Mouse (Mus musculus): Measurements from ENCODE around the gene Acads.
"Not testable (repeated sequence)": the region's sequence is repeated elsewhere in the genome, so short reads cannot be mapped to it uniquely, and the experiment has no call there.

The Acads gene

DNA sequence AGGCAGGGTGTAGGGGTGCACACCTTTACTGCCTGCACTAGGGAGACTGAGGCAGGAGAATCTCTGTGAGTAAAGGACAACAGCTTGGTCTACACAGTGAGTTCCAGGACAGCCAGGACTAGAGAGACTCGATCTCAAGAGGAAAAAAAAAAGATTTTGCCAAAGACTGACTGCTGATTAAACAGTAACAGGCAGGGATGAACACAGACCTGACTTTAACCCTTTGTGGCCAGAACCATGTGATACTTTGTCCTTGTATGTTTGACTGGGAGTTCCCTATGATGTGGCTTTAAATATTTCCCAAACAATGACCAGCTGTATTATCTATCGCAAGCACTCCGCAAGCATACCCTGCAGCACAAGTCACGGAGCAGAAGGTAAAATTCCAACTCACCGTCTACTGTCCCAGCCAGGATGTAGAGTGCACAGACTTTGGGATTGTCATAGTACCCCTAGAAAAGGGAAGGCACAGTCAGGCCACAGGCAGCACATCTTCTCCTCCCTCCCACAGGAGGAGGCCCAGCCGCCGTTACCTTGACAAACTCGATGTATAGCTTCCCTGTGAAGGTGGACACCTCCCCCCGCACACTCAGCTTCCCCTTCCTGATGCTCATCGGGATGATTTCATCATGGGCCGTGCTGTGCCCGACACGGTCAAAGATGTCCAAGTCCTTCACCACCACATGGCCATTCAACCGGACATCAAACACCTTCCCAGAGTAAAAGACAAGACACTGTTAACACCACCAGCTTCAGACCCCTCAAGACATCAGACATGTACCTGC is 30.7 kb upstream of the Acads start:
- DNase-seq (ENCODE audit: low read depth, low spot score) = no peak

DNA sequence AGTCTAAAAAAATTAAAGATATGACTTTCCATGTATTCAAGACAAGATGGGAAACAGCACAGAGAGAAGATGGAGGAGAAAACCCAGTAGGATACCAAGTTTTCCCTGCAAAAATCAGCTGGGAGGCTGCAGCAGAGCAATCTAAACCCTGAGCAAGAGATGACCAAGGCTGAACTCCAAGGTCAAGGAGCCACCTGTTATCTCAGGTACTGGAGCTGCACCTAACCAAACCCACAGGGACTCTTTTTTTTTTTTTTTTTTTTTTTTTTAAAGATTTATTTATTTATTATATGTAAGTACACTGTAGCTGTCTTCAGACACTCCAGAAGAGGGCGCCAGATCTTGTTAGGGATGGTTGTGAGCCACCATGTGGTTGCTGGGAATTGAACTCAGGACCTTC is 29.7 kb upstream of the Acads start:
- DNase-seq (ENCODE audit: low read depth, low spot score) = not testable (repeated sequence)

DNA sequence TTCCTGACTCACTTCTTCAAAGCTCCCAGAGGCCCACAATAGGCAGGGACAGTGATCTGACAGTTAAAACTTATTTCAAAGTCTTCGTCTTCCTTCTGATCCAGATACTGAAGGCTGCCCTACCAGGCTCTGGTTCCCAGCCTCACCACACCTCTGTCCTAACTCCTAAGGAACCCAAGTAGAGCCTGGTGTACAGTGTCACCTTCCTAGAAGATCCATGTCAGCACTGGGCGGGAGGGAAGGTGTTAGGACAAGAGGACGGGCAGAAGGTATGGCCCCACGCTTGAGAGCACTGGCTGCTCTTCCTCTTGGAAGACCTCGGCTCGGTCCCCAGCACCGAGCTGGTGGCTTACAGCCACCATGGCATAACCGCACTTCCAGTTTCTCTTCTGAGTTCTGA is 29.2 kb upstream of the Acads start:
- no peak for DNase-seq (ENCODE audit: low read depth, low spot score)

DNA sequence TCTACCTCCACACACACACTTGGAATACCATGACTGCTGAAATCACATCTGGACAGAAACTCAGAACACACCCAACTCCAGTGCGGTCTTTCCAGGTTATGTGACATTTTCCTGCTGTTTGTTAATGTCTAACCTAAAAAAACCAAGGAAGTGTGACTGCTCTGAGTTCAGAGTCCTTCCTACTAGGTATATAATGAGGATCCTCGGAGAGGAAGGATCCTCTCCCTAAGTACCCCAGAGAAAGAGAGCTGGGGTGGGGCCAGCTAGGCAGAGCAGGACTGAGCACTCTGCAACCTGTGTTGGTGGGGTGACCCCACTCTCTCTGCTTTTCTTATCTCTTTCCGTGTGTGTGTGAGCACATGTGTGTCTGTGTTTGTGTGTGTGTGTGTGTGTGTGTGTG is 28.2 kb upstream of the Acads start:
- no peak for DNase-seq (ENCODE audit: low read depth, low spot score)

DNA sequence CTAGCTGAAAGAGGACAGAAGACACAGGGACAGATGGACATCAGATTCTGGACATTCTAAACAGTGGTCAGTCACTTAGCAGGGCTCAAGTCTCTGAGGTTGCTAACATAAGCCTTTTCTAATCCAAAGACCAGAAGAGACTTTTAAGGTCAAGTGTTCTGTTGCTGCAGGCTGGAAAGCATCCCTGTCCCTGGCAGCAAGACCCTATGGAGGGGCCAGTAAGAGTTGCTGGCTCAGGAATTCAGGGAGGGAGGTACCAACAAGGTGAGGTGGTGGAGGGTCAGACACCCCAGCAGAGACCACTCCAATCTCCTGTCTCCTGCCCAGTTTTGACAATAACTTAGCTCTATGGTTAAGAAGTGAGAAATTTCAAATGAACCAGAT is 27.6 kb upstream of the Acads start:
- no peak for DNase-seq (ENCODE audit: low read depth, low spot score)

DNA sequence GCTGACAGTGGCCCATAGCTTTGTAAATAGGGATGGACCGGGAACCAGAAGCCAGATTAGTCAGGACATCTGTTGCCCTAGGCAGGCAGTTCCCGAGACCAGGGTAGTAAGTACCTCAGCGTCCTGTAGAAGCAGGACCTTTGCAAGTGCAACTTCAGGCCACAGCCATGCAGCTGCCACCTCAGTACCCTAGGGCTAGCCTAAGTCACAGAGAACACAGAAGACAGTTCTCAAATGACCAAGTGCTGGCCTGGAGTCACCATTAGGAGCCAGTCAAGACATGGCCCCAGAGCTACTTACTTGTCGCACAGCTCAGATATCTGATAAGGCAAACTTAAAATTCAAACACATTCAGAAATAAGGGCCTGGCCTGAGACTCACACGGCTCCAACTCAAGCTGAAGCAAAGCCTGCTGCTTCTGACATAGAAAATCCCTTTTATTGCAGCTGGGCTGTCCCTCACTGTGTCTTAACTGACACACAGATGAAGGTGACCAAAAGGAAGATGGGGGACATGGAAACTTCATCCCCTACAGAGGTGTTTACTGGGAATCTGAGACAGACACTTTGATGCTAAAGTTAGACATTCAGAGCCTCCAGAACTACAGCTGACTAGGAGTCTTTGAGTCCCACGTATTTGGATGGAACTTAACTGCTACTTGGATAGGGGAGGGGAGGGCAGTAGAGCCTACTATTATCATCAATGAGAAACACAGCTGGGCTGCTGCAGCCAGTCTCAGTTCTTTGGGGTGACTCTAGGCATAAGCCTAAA is 27.0 kb upstream of the Acads start:
- DNase-seq (ENCODE audit: low read depth, low spot score) = no peak

DNA sequence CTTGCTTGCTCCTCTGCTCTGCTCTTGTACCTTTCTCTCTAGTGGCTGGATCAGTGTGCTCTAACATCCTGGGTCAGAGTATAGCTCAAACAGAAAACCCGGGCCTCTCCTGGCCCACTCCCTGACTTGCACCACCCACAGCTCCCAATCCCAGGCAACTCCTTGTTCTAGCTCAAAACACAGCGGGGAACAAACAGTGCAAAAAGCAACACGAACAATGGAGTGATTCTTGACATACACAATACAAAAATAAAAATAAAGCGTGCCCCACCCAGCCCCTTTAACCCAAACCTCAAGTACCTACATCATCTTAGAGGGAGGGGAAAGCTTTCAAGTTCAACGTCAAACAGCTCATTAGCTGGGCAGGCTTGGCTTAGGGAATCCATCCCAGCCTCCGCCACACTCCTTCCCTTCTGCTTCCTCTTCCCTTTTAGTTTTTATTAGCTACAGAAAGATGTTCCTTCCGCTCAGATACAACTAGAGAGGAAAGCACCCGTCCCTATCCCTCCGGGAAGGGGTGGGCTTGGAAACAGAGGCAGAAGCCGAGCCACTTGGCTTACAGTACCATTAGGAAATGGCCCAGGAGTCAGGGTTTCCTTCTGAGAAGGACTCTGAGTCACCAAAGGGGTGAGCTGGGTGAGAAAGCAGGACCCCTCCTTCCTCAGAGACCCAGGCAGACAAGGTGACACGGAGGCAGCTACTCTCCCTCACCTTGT is 26.3 kb upstream of the Acads start:
- no peak for DNase-seq (ENCODE audit: low read depth, low spot score)

DNA sequence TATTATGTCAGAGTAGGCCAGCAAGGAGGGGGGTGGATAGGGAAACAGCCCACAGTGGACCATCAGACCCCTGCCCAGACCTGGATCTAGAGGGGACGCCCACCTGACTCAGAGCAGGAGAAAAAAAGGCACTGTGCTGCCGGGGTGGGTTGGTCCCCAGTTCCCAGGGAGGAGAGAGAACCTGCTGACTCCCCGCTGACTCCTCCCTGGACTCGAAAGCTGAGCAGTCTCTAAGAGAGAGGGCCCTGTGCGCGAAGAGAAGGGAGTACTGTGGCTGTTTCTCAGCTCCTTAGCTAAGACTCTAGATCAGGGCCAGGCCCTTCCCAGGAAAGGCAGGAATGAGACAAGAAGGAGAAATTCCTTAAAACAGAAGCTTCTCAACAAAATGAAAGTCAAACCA is 25.3 kb upstream of the Acads start:
- no peak for DNase-seq (ENCODE audit: low read depth, low spot score)

DNA sequence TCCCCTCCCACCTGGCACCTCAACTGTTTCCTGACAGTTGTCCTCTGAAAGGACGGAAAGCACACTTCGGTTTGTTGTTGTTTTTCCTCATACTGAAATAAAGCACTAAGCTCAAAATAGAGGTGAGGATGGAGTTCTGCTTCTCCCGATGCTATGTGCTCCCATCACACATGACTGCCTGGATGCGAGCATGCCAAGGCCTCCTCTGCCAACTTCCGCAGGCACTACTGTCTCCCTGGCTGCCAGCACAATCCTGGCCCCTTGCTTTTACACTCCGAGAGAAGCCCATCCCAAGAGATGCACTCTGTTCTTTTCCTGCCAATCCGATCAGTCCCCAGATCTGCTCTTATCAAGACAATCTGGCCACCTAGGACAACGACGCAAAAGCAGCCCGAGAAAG is 24.4 kb upstream of the Acads start:
- no peak for DNase-seq (ENCODE audit: low read depth, low spot score)

DNA sequence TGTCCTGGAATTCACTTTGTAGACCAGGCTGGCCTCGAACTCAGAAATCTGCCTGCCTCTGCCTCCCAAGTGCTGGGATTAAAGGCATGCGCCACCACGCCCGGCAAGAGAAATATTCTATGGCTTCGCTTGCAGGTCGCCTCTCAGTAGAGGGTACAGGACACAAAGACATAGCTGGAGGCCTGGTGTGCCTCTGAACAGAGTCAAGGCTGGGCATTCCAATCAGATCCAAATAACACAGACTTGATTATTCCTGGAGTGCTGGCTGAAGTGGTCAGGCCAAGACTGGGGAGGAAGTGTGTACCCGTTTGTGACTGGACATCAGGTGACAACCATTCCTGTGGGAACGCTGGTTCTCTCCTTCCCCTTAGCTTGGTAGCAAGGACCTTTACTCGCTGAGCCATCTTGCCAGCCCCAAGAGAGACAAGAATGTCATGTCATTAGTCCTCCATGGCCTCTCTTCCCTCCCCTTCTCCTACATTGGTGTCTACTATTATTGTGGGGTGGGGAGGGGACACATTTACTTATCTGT is 23.1 kb upstream of the Acads start:
- no peak for DNase-seq (ENCODE audit: low read depth, low spot score)

DNA sequence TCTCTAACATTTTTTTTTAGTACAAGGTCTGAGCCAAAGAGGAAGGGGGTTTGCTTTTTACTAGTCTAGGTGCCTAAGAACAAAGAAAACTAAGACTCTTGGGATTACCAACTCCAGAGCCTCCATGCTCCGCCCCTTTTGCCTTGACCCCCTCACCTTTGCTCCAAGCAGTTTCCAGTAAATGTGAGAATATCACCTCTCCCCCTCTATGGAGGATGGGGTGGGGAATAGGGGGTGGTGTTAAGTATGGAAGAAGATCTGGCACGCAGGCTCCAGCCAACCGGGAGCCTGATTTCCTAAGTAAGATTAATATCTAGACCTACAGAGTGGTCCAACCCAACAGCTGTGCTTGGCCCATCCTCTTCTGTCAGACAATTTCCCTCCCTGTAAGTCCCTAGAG is 21.6 kb upstream of the Acads start:
- DNase-seq (ENCODE audit: low read depth, low spot score) = no peak

DNA sequence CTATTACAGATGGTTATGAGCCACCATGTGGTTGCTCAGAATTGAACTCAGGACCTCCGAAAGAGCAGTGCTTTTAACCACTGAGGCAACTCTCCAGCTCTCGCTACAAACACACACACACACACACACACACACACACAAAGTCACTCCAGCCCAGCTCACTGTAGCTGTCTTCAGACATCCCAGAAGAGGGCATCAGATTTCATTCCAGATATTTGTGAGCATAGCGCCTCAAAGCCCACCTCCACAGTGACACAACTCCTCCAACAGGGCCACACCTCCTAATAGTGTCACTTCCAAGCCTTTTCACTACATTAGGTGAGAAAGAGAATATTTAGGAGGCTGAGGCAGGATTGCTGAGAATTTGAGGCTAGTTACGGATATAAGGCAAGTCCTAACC is 20.0 kb upstream of the Acads start:
- no peak for DNase-seq (ENCODE audit: low read depth, low spot score)

DNA sequence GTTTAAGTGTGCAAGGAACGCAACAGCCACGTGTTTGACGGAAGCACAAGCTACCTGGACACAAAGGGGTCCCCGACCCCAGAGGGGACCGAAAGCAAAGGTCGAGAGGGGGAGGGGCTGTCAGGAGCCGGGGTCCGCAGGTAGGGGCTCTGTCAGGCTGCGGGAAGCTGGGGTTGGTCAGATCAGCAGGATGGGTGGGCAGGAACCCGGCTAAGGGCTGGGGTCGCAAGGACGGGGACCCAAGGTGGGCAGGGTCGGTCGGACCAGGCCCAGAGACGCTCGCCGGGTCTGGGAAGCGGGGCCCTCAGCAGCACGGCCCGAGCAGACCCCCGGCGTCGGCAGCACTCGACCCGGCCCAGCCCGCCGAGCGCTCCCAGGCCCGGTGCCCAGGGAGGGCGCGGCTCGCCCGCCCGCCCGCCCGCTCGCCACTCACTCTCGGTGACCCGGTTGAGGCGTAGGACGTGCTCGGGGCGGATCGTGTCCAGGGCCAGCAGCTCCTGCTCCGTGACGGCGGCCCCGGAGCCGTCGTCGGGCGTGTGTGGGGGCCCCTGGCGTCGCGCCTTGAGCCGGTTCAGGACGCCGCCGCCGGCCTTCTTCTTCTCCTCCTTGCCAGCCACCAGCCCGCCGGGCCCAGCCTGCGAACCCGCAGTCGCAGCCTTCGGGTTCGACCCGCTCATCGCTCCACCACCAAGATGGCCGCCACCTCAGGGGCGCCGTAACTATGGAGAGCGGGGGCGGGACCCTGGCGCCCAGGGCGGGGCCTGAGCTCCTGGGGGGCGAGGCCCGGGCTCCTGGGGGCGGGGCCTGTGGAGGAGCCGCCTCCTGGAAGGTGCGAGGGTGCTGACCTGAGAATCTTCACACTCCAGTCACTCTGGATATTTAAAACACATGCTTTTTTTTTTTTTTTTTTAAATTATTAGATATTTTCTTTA is 15.4 kb upstream of the Acads start, which contains the start of gene Unc119b:
Gene Unc119b, minus strand, starts transcription at position 742 of the 932 bp plus-strand sequence.
- peak; percentile 64 for DNase-seq (ENCODE audit: low read depth, low spot score)

DNA sequence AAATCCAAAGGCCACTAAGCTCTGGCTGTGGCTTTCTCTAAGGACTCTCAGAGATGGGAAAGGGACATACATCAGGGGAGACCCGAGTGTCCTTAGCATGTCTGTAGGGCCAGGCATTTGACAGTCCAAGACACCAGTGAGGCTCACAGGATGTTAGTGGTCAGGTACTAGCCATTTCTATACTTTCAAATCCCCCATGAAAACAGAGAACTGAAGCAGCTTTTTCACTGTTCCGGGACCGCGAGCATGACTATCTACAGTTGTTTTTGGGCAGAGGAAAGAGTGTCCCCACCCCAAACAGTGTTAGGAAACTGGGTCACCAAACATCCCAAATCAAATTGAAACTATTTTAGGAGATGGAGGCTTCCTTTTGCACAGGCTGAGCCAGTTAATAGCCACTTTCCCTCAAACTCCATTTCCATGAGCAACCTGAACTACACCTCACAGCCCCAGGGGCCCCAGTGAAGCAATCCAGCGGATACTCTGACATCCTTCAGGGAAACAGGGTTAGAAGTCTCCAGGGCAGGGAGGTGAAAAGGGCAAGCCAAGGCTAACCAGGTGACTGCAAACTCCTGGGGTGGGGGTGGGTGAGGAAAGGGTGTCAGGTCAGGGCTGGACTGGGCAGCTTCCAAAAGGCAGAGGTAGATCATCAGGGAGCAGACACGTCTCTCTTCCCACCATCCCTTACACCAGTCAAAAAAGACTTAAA is 14.4 kb upstream of the Acads start:
- DNase-seq (ENCODE audit: low read depth, low spot score) = no peak

DNA sequence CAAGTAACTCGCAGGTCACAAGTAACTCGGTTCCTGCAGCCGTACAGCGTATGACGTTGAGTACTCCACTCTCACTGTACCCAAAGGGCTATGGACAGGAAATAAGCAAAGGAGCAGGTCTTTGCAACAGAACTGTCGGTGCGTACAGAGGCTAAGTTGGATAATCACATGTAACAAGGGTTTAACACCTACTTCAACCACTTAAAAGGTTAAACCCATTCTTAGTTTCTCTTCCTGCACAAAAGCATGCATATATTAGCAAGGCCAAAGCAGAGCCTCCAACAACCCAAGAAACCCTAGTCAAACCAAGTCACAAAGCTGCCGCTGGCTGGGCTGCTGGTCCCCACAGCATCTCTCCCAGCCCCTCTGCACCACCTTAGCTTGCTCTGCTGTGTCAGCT is 13.3 kb upstream of the Acads start:
- DNase-seq (ENCODE audit: low read depth, low spot score) = no peak

DNA sequence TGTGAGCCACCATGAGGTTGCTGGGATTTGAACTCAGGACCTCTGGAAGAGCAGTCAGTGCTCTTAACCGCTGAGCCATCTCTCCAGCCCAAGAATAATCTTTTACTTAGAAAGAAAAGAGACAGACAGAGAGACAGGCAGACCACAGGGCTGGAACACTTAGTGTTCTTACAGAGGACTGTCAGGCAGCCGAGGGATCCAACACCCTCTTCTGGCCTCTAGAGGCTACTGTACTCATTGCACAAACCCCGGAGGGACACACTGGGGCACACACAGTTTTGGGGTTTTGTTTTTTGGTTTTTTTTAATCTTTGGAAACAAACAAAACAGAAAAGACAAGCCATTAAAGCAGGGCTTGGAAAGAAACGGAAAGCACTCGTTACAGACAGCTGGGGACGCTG is 10.2 kb upstream of the Acads start:
- DNase-seq (ENCODE audit: low read depth, low spot score) = no peak

DNA sequence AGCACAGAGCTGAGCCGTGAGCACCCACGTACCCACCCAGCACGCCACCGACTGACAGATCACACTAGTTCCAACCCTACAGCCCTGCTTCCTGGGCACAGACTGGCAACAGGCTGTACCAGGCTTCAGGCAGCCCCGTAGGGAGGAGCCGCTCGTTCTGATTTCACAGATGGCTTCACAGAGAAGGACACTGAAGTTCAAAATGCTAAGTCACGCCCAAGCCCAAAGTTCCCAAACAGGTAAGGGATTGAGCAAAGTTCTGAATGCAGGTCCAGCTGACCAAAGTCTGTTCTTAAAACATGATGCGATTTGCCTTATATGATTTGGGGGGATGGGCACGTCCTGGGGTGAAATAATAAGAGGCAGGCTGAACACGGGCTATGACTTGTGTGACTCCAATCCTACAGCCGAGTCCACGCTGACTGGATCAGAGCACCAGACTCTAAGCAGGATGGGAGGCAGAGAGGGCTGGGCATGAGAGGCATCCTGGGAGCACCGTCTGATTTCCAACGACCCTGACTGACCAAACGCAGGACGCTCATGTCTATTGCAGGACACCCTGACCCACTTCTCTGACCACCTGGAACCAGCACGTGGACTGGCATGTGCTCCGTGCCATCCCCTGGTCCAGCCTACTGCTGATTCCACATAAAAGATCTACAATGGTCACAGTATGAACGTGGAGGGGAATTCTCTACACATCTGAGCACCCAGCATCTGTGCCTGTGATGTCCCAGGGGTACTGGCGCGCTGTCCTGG is 8.5 kb upstream of the Acads start:
- DNase-seq (ENCODE audit: low read depth, low spot score) = no peak

DNA sequence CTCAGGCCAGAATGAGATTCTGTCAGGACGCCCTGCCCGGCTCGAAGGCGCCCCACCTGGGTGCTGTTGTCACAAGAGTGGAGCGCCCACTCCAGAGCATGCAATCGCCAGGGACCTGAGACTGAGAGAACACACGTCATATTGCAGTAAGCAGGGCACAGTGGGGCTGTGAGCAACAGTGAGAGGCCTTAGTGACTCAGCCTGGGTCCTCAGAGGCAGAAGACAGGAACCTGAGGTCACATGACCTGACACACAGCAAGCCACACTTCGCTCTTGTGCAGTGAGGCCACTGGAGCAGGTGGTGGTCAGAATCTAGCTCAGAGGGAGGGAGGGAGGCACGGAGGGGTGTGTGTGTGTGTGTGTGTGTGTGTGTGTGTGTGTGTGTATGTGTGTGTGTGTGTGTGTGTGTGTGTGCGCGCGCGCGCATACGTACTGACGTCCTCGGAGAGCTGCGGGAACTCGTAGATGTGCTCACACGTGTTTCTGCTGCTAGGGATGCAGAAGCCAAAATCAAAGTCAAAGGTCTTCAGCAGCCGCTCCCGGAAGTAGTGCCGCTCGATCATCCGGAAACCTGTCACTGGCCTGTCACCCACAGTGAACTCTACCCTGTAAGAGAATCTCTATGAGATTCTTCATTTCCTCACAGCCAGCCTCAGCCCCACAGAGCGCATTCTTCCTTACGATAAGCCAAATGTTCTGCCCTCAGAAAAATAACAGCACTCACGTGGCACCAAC is 7.6 kb upstream of the Acads start:
- no peak for DNase-seq (ENCODE audit: low read depth, low spot score)

DNA sequence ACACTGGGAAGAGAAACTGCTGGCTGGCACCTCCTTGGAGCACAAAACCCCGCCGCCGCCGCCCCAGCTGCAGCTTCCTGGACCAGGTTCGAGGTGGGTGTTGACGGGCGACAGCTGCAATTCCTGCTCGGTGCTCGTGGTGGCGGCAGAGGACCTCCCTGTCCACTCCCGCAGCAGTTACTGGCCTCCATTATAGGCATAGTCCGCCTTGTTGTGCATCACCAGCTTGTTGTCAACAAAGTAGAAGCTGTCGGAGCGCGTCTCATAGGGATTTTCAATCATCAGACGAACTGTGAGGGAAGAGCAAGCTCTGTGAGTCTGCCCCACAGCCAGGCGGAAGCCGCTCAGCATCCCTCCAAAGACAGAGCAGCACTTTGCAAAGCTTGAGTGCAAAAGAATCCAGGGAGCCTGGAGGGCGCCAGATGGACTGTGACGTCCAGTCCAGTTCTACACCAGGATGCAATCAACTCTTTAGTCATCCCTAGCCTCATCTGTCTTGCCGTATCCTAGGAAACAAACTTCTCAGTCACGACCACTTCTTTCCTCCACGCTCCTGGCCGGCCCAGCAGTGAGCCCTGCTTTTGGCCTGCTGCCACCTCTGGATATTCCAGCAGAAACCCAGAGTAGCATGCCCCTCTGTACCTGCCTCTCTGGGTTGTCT is 6.2 kb upstream of the Acads start:
- DNase-seq (ENCODE audit: low read depth, low spot score) = peak; percentile 46

Measured in brain, embryonic 18.5 days (tissue).